Mouse (Mus musculus): ENCODE measurements around the gene Spata32. TPM values are rescaled to one million over a fixed set of nuclear protein-coding genes. Genes with fewer than 3 reads are reported as not detected.
A peak's percentile ranks its signal among the peaks of the same experiment; 100 is the strongest.
"Not testable (repeated sequence)": the region's sequence is repeated elsewhere in the genome, so short reads cannot be mapped to it uniquely, and the experiment has no call there.

The Spata32 gene
- polyA plus RNA-seq, 1 experiment from 2014 or later = not detected

- H3K9ac ChIP-seq (ENCODE audit: low read length); H3K4me3 ChIP-seq (ENCODE audit: low read depth, low read length); ATAC-seq; H3K4me2 ChIP-seq (ENCODE audit: low read length); DNase-seq (ENCODE audit: low spot score); H3K27me3 ChIP-seq (replicated peaks; ENCODE audit: control insufficient read depth, insufficient read depth, low read length); H3K27ac ChIP-seq (ENCODE audit: low read depth, low read length); H3K4me1 ChIP-seq (ENCODE audit: control insufficient read depth, insufficient read depth, low read length); H3K9me3 ChIP-seq (replicated peaks; ENCODE audit: control insufficient read depth, low read length): not testable (repeated sequence)
- peaks cover 65% of the 10 kb centered on the region for H3K36me3 ChIP-seq (ENCODE audit: control insufficient read depth, insufficient read depth, low read length)
- WGBS = 82% methylated on average over 4 of the region's 4 CpGs
Observed at GRCm38 (mm10) chr11:103222718-103223117, 4.5 kb upstream of the Spata32 start.

GRCm38 (mm10) chr11:103221437-103221836, 3.2 kb upstream of the Spata32 start:
- Histone ChIP-seq H3K36me3 (ENCODE audit: control insufficient read depth, insufficient read depth, low read length) (peaks cover 52% of the 10 kb centered on the region), H3K27ac (ENCODE audit: low read depth, low read length) (no peak overlapping the region), H3K4me1 (ENCODE audit: control insufficient read depth, insufficient read depth, low read length) (peaks cover 4% of the 10 kb centered on the region; the same call in 1 of the 2 replicates), H3K4me2 (ENCODE audit: low read length) (no peak overlapping the region), H3K4me3 (ENCODE audit: low read depth, low read length) (no peak overlapping the region), H3K27me3 (replicated peaks; ENCODE audit: control insufficient read depth, insufficient read depth, low read length) (no peaks in the 10 kb centered on the region), H3K9ac (ENCODE audit: low read length) (no peak overlapping the region), H3K9me3 (replicated peaks; ENCODE audit: control insufficient read depth, low read length) (no peaks in the 10 kb centered on the region)
- DNase-seq (ENCODE audit: low spot score) = no peak
- 94% methylated on average over 6 of the region's 6 CpGs for WGBS
- ATAC-seq = no peak

DNA sequence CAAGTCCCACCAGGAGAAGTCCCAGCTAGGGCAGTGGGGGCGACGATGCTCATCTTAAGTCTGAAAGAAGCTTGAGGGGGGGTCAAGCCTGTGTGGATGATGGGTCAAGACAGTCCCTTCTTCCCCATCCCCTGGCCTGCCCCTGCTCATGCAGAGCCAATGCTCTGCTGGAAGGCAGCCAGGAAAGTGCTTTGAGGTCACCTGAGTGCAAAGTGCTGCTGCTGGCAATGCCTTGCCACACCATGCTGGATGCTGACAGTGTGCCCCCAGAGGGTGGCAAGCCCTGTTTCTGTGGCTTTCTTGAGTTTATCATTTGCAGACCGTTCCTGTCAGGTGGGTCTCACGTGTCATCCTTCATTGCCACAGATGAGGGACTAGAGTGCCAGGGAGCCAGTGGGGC, 1.8 kb upstream of the Spata32 start:
- Histone ChIP-seq H3K9ac (ENCODE audit: low read length) (no peak overlapping the region), H3K36me3 (ENCODE audit: control insufficient read depth, insufficient read depth, low read length) (peaks cover 38% of the 10 kb centered on the region), H3K27ac (ENCODE audit: low read depth, low read length) (no peak overlapping the region), H3K4me2 (ENCODE audit: low read length) (no peak overlapping the region), H3K27me3 (replicated peaks; ENCODE audit: control insufficient read depth, insufficient read depth, low read length) (no peaks in the 10 kb centered on the region), H3K9me3 (replicated peaks; ENCODE audit: control insufficient read depth, low read length) (no peaks in the 10 kb centered on the region), H3K4me1 (ENCODE audit: control insufficient read depth, insufficient read depth, low read length) (peaks cover 4% of the 10 kb centered on the region; the same call in 1 of the 2 replicates), H3K4me3 (ENCODE audit: low read depth, low read length) (no peak overlapping the region)
- no peak for ATAC-seq
- 88% methylated on average over 4 of the region's 4 CpGs for WGBS
- DNase-seq (ENCODE audit: low spot score) = no peak

DNA sequence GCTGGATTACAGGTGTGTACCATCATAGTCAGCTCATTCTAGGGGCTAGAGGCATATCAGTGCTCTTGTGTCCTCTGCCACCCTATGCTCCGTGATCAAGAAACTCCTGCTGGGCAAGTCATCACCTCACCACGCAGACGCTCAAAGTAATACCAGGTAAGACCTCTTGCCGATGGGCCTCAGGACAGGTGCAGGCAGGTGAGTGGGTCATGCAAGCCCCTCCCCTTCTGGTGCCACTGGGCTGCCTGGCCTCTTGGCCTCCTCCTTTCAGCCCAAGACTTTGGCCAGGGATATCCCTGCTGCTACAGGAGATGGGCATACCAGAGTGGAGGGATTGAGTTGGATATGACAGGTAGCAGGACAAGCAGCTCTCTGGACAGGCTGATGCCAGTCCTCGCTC, 1.0 kb upstream of the Spata32 start:
- 95% methylated on average over 5 of the region's 5 CpGs for WGBS
- Histone ChIP-seq H3K36me3 (ENCODE audit: control insufficient read depth, insufficient read depth, low read length) (peaks cover 30% of the 10 kb centered on the region), H3K4me2 (ENCODE audit: low read length) (no peak overlapping the region), H3K9ac (ENCODE audit: low read length) (no peak overlapping the region), H3K9me3 (replicated peaks; ENCODE audit: control insufficient read depth, low read length) (no peaks in the 10 kb centered on the region), H3K27me3 (replicated peaks; ENCODE audit: control insufficient read depth, insufficient read depth, low read length) (no peaks in the 10 kb centered on the region), H3K4me1 (ENCODE audit: control insufficient read depth, insufficient read depth, low read length) (peaks cover 4% of the 10 kb centered on the region; the same call in 1 of the 2 replicates), H3K27ac (ENCODE audit: low read depth, low read length) (no peak overlapping the region), H3K4me3 (ENCODE audit: low read depth, low read length) (no peak overlapping the region)
- no peak for DNase-seq (ENCODE audit: low spot score)
- ATAC-seq = no peak

DNA sequence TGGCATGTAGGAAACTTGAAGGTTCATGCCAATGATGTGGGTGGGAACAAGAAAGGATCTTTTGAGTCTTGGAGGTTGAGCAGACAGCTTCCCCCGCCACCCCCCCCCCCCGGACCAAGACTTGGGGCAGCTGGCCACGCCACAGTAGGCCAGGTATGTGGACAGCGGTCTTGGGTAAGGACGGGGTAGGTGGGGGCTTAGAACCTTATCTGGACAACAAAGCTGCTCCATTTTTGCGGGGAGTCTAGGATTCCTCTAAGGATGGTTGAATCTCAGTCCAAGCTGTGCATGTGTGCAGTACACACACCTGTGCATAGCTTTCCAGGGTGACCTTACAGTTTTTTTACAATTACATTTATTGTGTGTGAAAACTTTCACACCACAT, 277 bp upstream of the Spata32 start:
- ATAC-seq = peak; percentile 49
- Histone ChIP-seq H3K9ac (ENCODE audit: low read length) (peak overlapping the region; percentile 64), H3K27me3 (replicated peaks; ENCODE audit: control insufficient read depth, insufficient read depth, low read length) (no peaks in the 10 kb centered on the region), H3K9me3 (replicated peaks; ENCODE audit: control insufficient read depth, low read length) (no peaks in the 10 kb centered on the region), H3K4me3 (ENCODE audit: low read depth, low read length) (peak overlapping the region; percentile 39), H3K4me2 (ENCODE audit: low read length) (peak overlapping the region; percentile 84), H3K27ac (ENCODE audit: low read depth, low read length) (0 out of 2 replicates have a peak overlapping the region, but pooled peaks have one; percentile 33), H3K36me3 (ENCODE audit: control insufficient read depth, insufficient read depth, low read length) (peaks cover 25% of the 10 kb centered on the region), H3K4me1 (ENCODE audit: control insufficient read depth, insufficient read depth, low read length) (peaks cover 4% of the 10 kb centered on the region; the same call in 1 of the 2 replicates)
- no peak for DNase-seq (ENCODE audit: low spot score)
- 16% methylated on average over 6 of the region's 6 CpGs for WGBS

- H3K27me3 ChIP-seq (replicated peaks; ENCODE audit: control insufficient read depth, insufficient read depth, low read length) = no peaks in the 10 kb centered on the region
- peaks cover 12% of the 10 kb centered on the region for H3K36me3 ChIP-seq (ENCODE audit: control insufficient read depth, insufficient read depth, low read length)
- H3K4me3 ChIP-seq (ENCODE audit: low read depth, low read length) = no peak overlapping the region
- 69% methylated on average over 1 of the region's 1 CpGs for WGBS
- ATAC-seq = no peak
- no peak overlapping the region for H3K4me2 ChIP-seq (ENCODE audit: low read length)
- H3K27ac ChIP-seq (ENCODE audit: low read depth, low read length) = no peak overlapping the region
- peaks cover 4% of the 10 kb centered on the region; the same call in 1 of the 2 replicates for H3K4me1 ChIP-seq (ENCODE audit: control insufficient read depth, insufficient read depth, low read length)
- H3K9me3 ChIP-seq (replicated peaks; ENCODE audit: control insufficient read depth, low read length) = no peaks in the 10 kb centered on the region
- H3K9ac ChIP-seq (ENCODE audit: low read length) = no peak overlapping the region
- DNase-seq (ENCODE audit: low spot score) = no peak
Observed at GRCm38 (mm10) chr11:103215355-103215754, 2.9 kb downstream of the Spata32 start.

DNA sequence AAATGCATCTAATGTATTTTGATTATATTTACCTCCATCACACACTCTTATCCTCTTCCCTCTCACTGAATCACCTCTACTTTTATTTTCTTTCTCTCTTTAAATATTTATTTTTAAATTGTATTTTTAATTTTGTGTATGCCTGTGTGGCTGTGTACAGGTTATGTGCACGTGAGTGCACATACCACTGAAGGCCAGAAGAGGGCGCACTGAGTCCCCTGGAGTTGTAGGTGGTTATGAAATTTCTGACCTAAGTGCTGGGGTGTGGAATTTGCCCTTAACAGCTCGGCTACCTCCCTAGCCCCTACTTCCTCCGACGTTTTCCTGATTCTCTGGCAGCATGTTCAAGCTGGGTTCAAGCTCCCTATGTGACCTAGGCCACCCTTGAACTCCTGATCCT, 4.5 kb downstream of the Spata32 start:
- no peak overlapping the region for H3K27ac ChIP-seq (ENCODE audit: low read depth, low read length)
- 81% methylated on average over 5 of the region's 5 CpGs for whole genome bisulfite sequencing
- H3K27me3 ChIP-seq (replicated peaks; ENCODE audit: control insufficient read depth, insufficient read depth, low read length) = no peaks in the 10 kb centered on the region
- ATAC-seq = no peak
- H3K4me2 ChIP-seq (ENCODE audit: low read length) = no peak overlapping the region
- no peaks in the 10 kb centered on the region for H3K9me3 ChIP-seq (replicated peaks; ENCODE audit: control insufficient read depth, low read length)
- peaks cover 4% of the 10 kb centered on the region; the same call in 1 of the 2 replicates for H3K4me1 ChIP-seq (ENCODE audit: control insufficient read depth, insufficient read depth, low read length)
- H3K9ac ChIP-seq (ENCODE audit: low read length) = no peak overlapping the region
- H3K36me3 ChIP-seq (ENCODE audit: control insufficient read depth, insufficient read depth, low read length) = no peaks in the 10 kb centered on the region
- H3K4me3 ChIP-seq (ENCODE audit: low read depth, low read length) = no peak overlapping the region
- DNase-seq (ENCODE audit: low spot score) = no peak

DNA sequence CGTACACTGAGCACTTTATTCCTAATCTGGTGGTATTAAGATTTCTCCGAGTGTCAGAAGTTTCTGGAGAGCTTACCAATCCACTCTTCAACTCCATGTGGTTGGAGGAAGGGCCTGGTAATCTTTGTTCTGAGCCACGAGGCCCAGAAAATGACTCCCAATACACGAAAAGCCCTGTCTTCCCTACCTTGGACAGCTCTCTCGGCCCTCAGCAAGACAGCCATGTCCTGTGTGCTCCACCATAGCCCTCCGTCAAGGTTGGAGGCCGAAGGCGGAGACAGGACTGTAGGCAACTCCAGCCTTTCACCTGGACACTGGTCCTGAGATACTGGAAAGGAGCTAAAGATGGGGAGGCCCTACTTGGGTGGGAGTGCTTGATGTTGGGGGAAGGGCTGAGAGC, 7.9 kb downstream of the Spata32 start:
- H3K9me3 ChIP-seq (replicated peaks; ENCODE audit: control insufficient read depth, low read length) = no peaks in the 10 kb centered on the region
- H3K4me1 ChIP-seq (ENCODE audit: control insufficient read depth, insufficient read depth, low read length) = no peaks in the 10 kb centered on the region
- no peak overlapping the region for H3K4me2 ChIP-seq (ENCODE audit: low read length)
- WGBS = 77% methylated on average over 8 of the region's 8 CpGs
- no peak overlapping the region for H3K4me3 ChIP-seq (ENCODE audit: low read depth, low read length)
- H3K27me3 ChIP-seq (replicated peaks; ENCODE audit: control insufficient read depth, insufficient read depth, low read length) = no peaks in the 10 kb centered on the region
- no peak overlapping the region for H3K9ac ChIP-seq (ENCODE audit: low read length)
- ATAC-seq = no peak
- H3K27ac ChIP-seq (ENCODE audit: low read depth, low read length) = no peak overlapping the region
- H3K36me3 ChIP-seq (ENCODE audit: control insufficient read depth, insufficient read depth, low read length) = no peaks in the 10 kb centered on the region
- DNase-seq (ENCODE audit: low spot score) = no peak

DNA sequence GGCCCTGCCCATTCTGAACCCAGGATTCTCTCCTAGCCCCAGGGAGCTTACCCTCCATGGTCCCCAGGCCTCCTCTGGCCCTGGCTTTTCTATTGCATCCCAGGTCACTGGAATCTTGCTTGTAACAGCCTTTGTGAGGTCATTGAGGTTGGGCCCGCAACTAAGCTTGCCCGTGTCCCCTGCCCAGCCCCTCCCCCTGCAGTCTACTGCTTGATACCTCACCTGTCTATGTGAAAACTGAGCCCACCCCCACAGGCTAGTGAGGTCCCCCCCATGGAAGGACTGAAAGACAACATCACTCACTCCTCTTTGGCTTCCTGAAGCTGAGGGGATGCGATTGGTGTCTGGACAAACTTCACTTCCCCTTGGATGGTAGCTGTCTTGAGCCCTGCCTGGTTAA, 9.8 kb downstream of the Spata32 start, which contains the start of gene 1700023F06Rik:
Gene 1700023F06Rik (minus strand): TSS at position 101 of the 400 bp plus-strand sequence.
- DNase-seq (ENCODE audit: low spot score) (no peak), ATAC-seq (no peak)
- H3K27me3 ChIP-seq (replicated peaks; ENCODE audit: control insufficient read depth, insufficient read depth, low read length) = no peaks in the 10 kb centered on the region
- H3K4me3 ChIP-seq (ENCODE audit: low read depth, low read length) = no peak within 1 kb of the TSS
- H3K4me1 ChIP-seq (ENCODE audit: control insufficient read depth, insufficient read depth, low read length) = no peaks in the 10 kb centered on the region
- no peak within 1 kb of the TSS for H3K4me2 ChIP-seq (ENCODE audit: low read length)
- no peak within 1 kb of the TSS for H3K9ac ChIP-seq (ENCODE audit: low read length)
- H3K27ac ChIP-seq (ENCODE audit: low read depth, low read length) = no peak within 1 kb of the TSS
- 81% methylated on average over 3 of the region's 3 CpGs for WGBS
- H3K9me3 ChIP-seq (replicated peaks; ENCODE audit: control insufficient read depth, low read length) = no peaks in the 10 kb centered on the region
- H3K36me3 ChIP-seq (ENCODE audit: control insufficient read depth, insufficient read depth, low read length) = no peaks in the 10 kb centered on the region
